Mouse (Mus musculus): ENCODE results near the gene Pstpip1. TPM values are rescaled to one million over a fixed set of nuclear protein-coding genes. Genes with fewer than 3 reads are reported as not detected.

The Pstpip1 gene
- polyA plus RNA-seq, 1 experiment = 14.5 TPM

DNA sequence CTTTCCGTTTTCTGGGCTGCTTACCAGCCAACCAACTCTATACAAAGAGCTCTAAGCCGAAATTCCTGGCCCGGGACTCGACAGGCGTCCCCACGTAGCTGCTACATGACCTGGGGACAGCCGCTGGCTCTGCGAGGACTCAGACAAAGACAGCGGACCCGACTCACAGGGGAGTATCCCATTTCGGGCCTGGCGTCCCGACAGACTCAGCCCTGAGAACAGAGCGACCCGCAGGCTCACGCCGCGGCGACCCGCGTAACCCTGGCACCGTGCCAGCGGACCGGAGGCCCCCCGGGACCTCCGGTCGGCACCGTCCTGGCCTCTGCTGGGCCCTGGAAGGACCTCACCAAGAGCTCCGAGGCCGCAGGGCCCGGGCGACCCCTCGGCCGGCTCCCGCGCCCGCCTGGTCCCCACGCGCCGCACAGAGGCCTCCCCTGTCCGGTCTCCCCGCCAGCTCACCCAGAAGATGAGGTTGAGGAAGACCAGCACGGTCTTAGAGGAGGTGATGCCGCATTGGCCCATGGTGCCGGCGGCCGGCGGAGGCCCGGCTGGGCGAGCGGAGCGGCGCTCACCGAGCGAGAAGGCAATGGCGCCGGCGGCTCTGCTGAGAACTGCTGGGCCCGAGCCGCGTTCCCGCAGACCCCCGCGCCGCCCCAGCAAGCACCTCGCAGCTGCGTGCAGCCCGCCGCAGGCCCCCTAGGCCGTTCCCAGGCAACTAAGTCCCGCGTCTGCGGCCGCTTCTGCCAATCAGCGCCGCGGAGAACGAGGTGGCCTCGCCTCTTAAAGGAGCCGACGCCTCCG is 70.8 kb downstream of the Pstpip1 start:
- under 1% methylated on average over 82 of the region's 82 CpGs for WGBS
- peak; percentile 83 for DNase-seq

DNA sequence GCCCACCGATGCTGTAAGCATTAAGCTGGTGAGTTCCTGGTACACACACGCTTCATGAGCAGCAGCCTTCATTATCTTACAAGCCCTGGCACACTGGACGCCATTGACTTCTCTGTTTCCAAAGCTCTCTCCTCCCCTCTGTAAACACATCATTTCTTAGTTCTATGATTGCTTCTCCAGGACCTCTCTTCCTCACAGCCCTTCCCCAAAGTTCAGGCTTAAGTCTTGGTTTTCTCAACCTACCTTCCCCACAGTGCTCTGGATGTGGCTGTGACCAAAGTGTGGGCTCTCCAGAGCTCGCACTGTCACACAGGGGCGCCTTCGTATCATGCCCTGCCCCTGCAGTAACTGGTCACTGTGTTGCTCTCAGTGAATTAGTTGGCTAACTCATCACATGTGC is 75.6 kb downstream of the Pstpip1 start, which contains the start of gene Tspan3:
TSS of gene Tspan3 (minus strand) at position 101 of the 400 bp plus-strand sequence.
- Histone ChIP-seq H3K4me1 (ENCODE audit: control insufficient read depth, insufficient read depth, low read length) (no peaks in the 10 kb centered on the region), H3K4me3 (replicated peaks; ENCODE audit: extremely low read depth, low read depth, low read length) (no peak within 1 kb of the TSS)
- no peak for DNase-seq
- WGBS = 96% methylated on average over 6 of the region's 6 CpGs
- TF ChIP-seq POLR2A (IDR thresholded peaks at IDR 0.05; ENCODE audit: borderline replicate concordance, extremely low read depth, low read depth, low read length) = no peak
- TF ChIP-seq CTCF (IDR thresholded peaks at IDR 0.05; ENCODE audit: insufficient read depth, low read length) = no peak

More for the DNA sequence above, 70.8 kb downstream of the Pstpip1 start:
- TF ChIP-seq POLR2A (IDR thresholded peaks at IDR 0.05; ENCODE audit: borderline replicate concordance, extremely low read depth, low read depth, low read length) (peak; percentile 29; the same call in 1 of the 2 replicates), CTCF (IDR thresholded peaks at IDR 0.05; ENCODE audit: insufficient read depth, low read length) (no peak)
- Histone ChIP-seq H3K4me3 (replicated peaks; ENCODE audit: extremely low read depth, low read depth, low read length) (peak overlapping the region; percentile 64), H3K4me1 (ENCODE audit: control insufficient read depth, insufficient read depth, low read length) (no peaks in the 10 kb centered on the region; the same call in 1 of the 2 replicates)

- TF ChIP-seq POLR2A (IDR thresholded peaks at IDR 0.05; ENCODE audit: borderline replicate concordance, extremely low read depth, low read depth, low read length) (no peak), CTCF (IDR thresholded peaks at IDR 0.05; ENCODE audit: insufficient read depth, low read length) (no peak)
- no peaks in the 10 kb centered on the region for H3K4me1 ChIP-seq (ENCODE audit: control insufficient read depth, insufficient read depth, low read length)
- WGBS = 43% methylated on average over 5 of the region's 5 CpGs
- H3K4me3 ChIP-seq (replicated peaks; ENCODE audit: extremely low read depth, low read depth, low read length) = no peak overlapping the region
- no peak for DNase-seq
Measured at GRCm38 (mm10) chr9:56166161-56166560, 76.4 kb downstream of the Pstpip1 start.

- no peaks in the 10 kb centered on the region for H3K4me1 ChIP-seq (ENCODE audit: control insufficient read depth, insufficient read depth, low read length)
- no peak for TF ChIP-seq POLR2A (IDR thresholded peaks at IDR 0.05; ENCODE audit: borderline replicate concordance, extremely low read depth, low read depth, low read length)
- TF ChIP-seq CTCF (IDR thresholded peaks at IDR 0.05; ENCODE audit: insufficient read depth, low read length) = no peak
- H3K4me3 ChIP-seq (replicated peaks; ENCODE audit: extremely low read depth, low read depth, low read length) = no peak overlapping the region
- 72% methylated on average over 6 of the region's 6 CpGs for WGBS
- DNase-seq = no peak
Measured at GRCm38 (mm10) chr9:56167690-56168089, 77.9 kb downstream of the Pstpip1 start.

DNA sequence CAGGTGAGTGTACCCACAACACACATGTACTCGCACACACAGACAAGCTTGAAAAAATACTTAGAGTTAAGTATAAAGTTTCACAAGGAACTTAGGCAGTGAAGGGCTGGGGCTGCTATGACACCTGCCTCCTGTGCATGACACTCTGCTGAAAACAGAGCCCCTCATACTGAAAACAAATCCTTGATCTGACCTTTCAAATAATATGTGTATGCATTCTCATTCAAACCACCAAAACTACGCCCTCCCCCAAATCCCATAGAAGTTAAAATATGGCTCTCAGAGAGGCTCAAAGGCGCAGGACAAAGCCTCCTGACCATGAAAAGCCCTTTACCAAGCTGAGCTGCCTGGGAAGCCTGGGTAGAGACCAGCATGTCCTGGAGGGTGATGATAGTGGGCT is 85.6 kb downstream of the Pstpip1 start:
- no peak for DNase-seq
- WGBS = 88% methylated on average over 3 of the region's 3 CpGs
- TF ChIP-seq CTCF (IDR thresholded peaks at IDR 0.05; ENCODE audit: insufficient read depth, low read length) (no peak), POLR2A (IDR thresholded peaks at IDR 0.05; ENCODE audit: borderline replicate concordance, extremely low read depth, low read depth, low read length) (no peak)
- Histone ChIP-seq H3K4me3 (replicated peaks; ENCODE audit: extremely low read depth, low read depth, low read length) (no peak overlapping the region), H3K4me1 (ENCODE audit: control insufficient read depth, insufficient read depth, low read length) (no peaks in the 10 kb centered on the region)

DNA sequence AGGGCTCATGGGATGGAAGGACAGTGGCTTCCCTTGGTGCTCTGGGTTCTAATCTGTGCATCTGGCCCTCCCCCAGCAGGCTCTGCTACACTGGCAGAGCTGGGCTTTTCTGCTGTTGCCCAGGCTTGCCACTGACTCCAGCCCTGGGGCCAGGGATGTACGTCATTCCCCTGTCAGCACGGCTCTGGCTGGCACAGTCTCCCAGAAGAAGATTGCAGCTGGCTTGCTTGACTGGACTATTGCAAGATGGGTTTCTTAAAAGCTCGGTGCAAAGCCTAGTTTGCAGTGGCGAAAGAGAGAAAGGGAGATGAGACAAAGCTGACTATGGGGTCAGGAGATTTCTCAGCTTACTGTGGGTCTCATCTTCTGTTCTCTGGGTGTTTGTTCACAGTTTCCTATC is 87.6 kb downstream of the Pstpip1 start:
- WGBS = 72% methylated on average over 4 of the region's 4 CpGs
- Histone ChIP-seq H3K4me3 (replicated peaks; ENCODE audit: extremely low read depth, low read depth, low read length) (no peak overlapping the region), H3K4me1 (ENCODE audit: control insufficient read depth, insufficient read depth, low read length) (no peaks in the 10 kb centered on the region)
- DNase-seq = no peak
- TF ChIP-seq POLR2A (IDR thresholded peaks at IDR 0.05; ENCODE audit: borderline replicate concordance, extremely low read depth, low read depth, low read length) (no peak), CTCF (IDR thresholded peaks at IDR 0.05; ENCODE audit: insufficient read depth, low read length) (no peak)

Other genes starting within 250 kb of the Pstpip1 start
- gene Scaper, start 151.8 kb upstream of the Pstpip1 start, polyA plus RNA-seq (2012; rRNA removed) = 4.3 and 5.9 TPM in 2 replicates
- gene 4930563M21Rik, start 79.4 kb upstream of the Pstpip1 start, polyA plus RNA-seq (2012; rRNA removed) = not detected in 2 replicates
- 62.3 and 84.1 TPM in 2 replicates for gene Rcn2, start 48.1 kb upstream of the Pstpip1 start, polyA plus RNA-seq (2012; rRNA removed)
- 102 and 109 TPM in 2 replicates for gene Tspan3, start 75.5 kb downstream of the Pstpip1 start, polyA plus RNA-seq (2012; rRNA removed)